Mouse (Mus musculus) C2C12 (cell line): ENCODE measurements around the gene Prr13.

ENCODE experiments used
- CEBPB ChIP-seq: IDR thresholded peaks from one replicate; pipeline ENCODE4 v1.6.1; 2011; ENCODE audit warnings: low read depth, mild to moderate bottlenecking, control low read depth, moderate library complexity
- CTCF ChIP-seq: IDR thresholded peaks from one replicate; pipeline ENCODE4 v1.5.1; 2011; ENCODE audit not compliant: control insufficient read depth, insufficient read depth, insufficient read length
- FOSL1 ChIP-seq: IDR thresholded peaks from one replicate; pipeline ENCODE4 v1.8.0; 2011; ENCODE audit warnings: mild to moderate bottlenecking, low read length; ENCODE audit not compliant: poor library complexity, insufficient read depth, severe bottlenecking
- MAX ChIP-seq: IDR thresholded peaks from one replicate; pipeline ENCODE4 v1.6.1; 2011; ENCODE audit warnings: mild to moderate bottlenecking, control low read depth
- MYOD1 ChIP-seq: IDR thresholded peaks from one replicate; pipeline ENCODE4 v1.6.1; 2011; ENCODE audit warnings: low read depth; ENCODE audit not compliant: control insufficient read depth, insufficient read length
- MYOG ChIP-seq: IDR thresholded peaks from one replicate; pipeline ENCODE4 v1.6.1; 2011; ENCODE audit not compliant: control insufficient read depth, insufficient read length; ENCODE audit errors: extremely low read depth
- USF1 ChIP-seq: IDR thresholded peaks from one replicate; pipeline ENCODE4 v1.6.1; 2011; ENCODE audit warnings: low read depth, mild to moderate bottlenecking, control low read depth, moderate library complexity

DNA sequence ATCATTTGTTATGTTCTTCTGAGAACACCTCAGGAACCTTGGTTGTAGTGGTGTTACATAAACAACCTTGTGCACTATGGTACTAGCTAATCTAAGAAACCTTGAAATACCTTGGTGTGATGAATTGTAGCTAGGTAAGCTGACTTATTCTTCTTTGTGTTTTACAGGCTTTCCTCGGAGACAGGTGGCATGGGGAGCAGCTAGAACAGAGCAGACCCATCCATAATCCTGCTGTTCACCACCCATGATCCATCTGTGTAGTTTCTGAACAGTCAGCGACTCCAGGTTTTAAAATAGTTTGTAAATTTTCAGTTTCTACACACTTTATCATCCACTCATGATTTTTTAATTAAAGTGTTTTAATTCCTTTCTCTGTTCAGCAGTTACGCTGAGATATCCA lies 39.5 kb downstream of the Prr13 start:
- TF ChIP-seq MAX (no peak), CTCF (no peak), MYOG (no peak), USF1 (no peak), MYOD1 (no peak), CEBPB (no peak), FOSL1 (no peak)
